Mouse (Mus musculus): ENCODE data around the gene Col19a1. TPM values are rescaled to one million over a fixed set of nuclear protein-coding genes. Genes with fewer than 3 reads are reported as not detected.

The Col19a1 gene
- total and polyA plus RNA-seq, 2 experiments = not detected

GRCm38 (mm10) chr1:24226941-24227711 is 360.1 kb downstream of the Col19a1 start:
- Histone ChIP-seq H3K4me1 (ENCODE audit: control insufficient read depth, insufficient read depth, low read length) (no peaks in the 10 kb centered on the region), H3K79me2 (ENCODE audit: control insufficient read depth, insufficient read depth, low read length) (no peaks in the 10 kb centered on the region), H3K27ac (replicated peaks; ENCODE audit: insufficient read depth, low read depth, low read length) (no peak overlapping the region), H3K27me3 (ENCODE audit: control insufficient read depth, insufficient read depth, low read length) (no peaks in the 10 kb centered on the region; the same call in 1 of the 2 replicates), H3K36me3 (ENCODE audit: control insufficient read depth, insufficient read depth, low read length) (no peaks in the 10 kb centered on the region), H3K4me3 (ENCODE audit: insufficient read depth, low read depth, low read length) (no peak overlapping the region), H3K9ac (ENCODE audit: low read depth, low read length) (no peak overlapping the region)
- peak; percentile 24 for DNase-seq (ENCODE audit: extremely low read depth, low read depth, low spot score)
- TF ChIP-seq CTCF (IDR thresholded peaks at IDR 0.05; ENCODE audit: low read depth, low read length) (no peak), POLR2A (IDR thresholded peaks at IDR 0.05; ENCODE audit: extremely low read depth, insufficient read depth, low read length) (no peak)
- 67% methylated on average over 6 of the region's 6 CpGs for WGBS

- no peak overlapping the region for H3K9ac ChIP-seq (ENCODE audit: low read depth, low read length)
- H3K36me3 ChIP-seq (ENCODE audit: control insufficient read depth, insufficient read depth, low read length) = no peaks in the 10 kb centered on the region
- DNase-seq (ENCODE audit: extremely low read depth, low read depth, low spot score) = no peak
- 78% methylated on average over 4 of the region's 4 CpGs for WGBS
- no peaks in the 10 kb centered on the region for H3K79me2 ChIP-seq (ENCODE audit: control insufficient read depth, insufficient read depth, low read length)
- H3K4me1 ChIP-seq (ENCODE audit: control insufficient read depth, insufficient read depth, low read length) = no peaks in the 10 kb centered on the region
- no peaks in the 10 kb centered on the region; the same call in 1 of the 2 replicates for H3K27me3 ChIP-seq (ENCODE audit: control insufficient read depth, insufficient read depth, low read length)
- TF ChIP-seq POLR2A (IDR thresholded peaks at IDR 0.05; ENCODE audit: extremely low read depth, insufficient read depth, low read length) (no peak), CTCF (IDR thresholded peaks at IDR 0.05; ENCODE audit: low read depth, low read length) (no peak)
- no peak overlapping the region for H3K27ac ChIP-seq (replicated peaks; ENCODE audit: insufficient read depth, low read depth, low read length)
- no peak overlapping the region for H3K4me3 ChIP-seq (ENCODE audit: insufficient read depth, low read depth, low read length)
Measured at GRCm38 (mm10) chr1:24225825-24226526, 361.3 kb downstream of the Col19a1 start.

GRCm38 (mm10) chr1:24222981-24223612 is 364.2 kb downstream of the Col19a1 start:
- no peaks in the 10 kb centered on the region for H3K36me3 ChIP-seq (ENCODE audit: control insufficient read depth, insufficient read depth, low read length)
- 81% methylated on average over 8 of the region's 8 CpGs for WGBS
- no peak overlapping the region for H3K9ac ChIP-seq (ENCODE audit: low read depth, low read length)
- H3K79me2 ChIP-seq (ENCODE audit: control insufficient read depth, insufficient read depth, low read length) = no peaks in the 10 kb centered on the region
- no peak overlapping the region for H3K4me3 ChIP-seq (ENCODE audit: insufficient read depth, low read depth, low read length)
- TF ChIP-seq CTCF (IDR thresholded peaks at IDR 0.05; ENCODE audit: low read depth, low read length) (no peak), POLR2A (IDR thresholded peaks at IDR 0.05; ENCODE audit: extremely low read depth, insufficient read depth, low read length) (no peak)
- no peaks in the 10 kb centered on the region for H3K4me1 ChIP-seq (ENCODE audit: control insufficient read depth, insufficient read depth, low read length)
- no peaks in the 10 kb centered on the region; the same call in 1 of the 2 replicates for H3K27me3 ChIP-seq (ENCODE audit: control insufficient read depth, insufficient read depth, low read length)
- H3K27ac ChIP-seq (replicated peaks; ENCODE audit: insufficient read depth, low read depth, low read length) = no peak overlapping the region
- DNase-seq (ENCODE audit: extremely low read depth, low read depth, low spot score) = no peak

GRCm38 (mm10) chr1:24222231-24222630 is 365.0 kb downstream of the Col19a1 start:
- H3K27ac ChIP-seq (replicated peaks; ENCODE audit: insufficient read depth, low read depth, low read length) = no peak overlapping the region
- no peaks in the 10 kb centered on the region; the same call in 1 of the 2 replicates for H3K27me3 ChIP-seq (ENCODE audit: control insufficient read depth, insufficient read depth, low read length)
- no peak overlapping the region for H3K9ac ChIP-seq (ENCODE audit: low read depth, low read length)
- H3K4me3 ChIP-seq (ENCODE audit: insufficient read depth, low read depth, low read length) = no peak overlapping the region
- no peaks in the 10 kb centered on the region for H3K79me2 ChIP-seq (ENCODE audit: control insufficient read depth, insufficient read depth, low read length)
- no peak for DNase-seq (ENCODE audit: extremely low read depth, low read depth, low spot score)
- no peak for TF ChIP-seq POLR2A (IDR thresholded peaks at IDR 0.05; ENCODE audit: extremely low read depth, insufficient read depth, low read length)
- no peak for TF ChIP-seq CTCF (IDR thresholded peaks at IDR 0.05; ENCODE audit: low read depth, low read length)
- H3K4me1 ChIP-seq (ENCODE audit: control insufficient read depth, insufficient read depth, low read length) = no peaks in the 10 kb centered on the region
- WGBS = 81% methylated on average over 2 of the region's 2 CpGs
- H3K36me3 ChIP-seq (ENCODE audit: control insufficient read depth, insufficient read depth, low read length) = no peaks in the 10 kb centered on the region

GRCm38 (mm10) chr1:24219041-24219440 is 368.2 kb downstream of the Col19a1 start:
- Histone ChIP-seq H3K79me2 (ENCODE audit: control insufficient read depth, insufficient read depth, low read length) (no peaks in the 10 kb centered on the region), H3K4me1 (ENCODE audit: control insufficient read depth, insufficient read depth, low read length) (no peaks in the 10 kb centered on the region), H3K9ac (ENCODE audit: low read depth, low read length) (no peak overlapping the region), H3K36me3 (ENCODE audit: control insufficient read depth, insufficient read depth, low read length) (no peaks in the 10 kb centered on the region), H3K27ac (replicated peaks; ENCODE audit: insufficient read depth, low read depth, low read length) (no peak overlapping the region), H3K4me3 (ENCODE audit: insufficient read depth, low read depth, low read length) (no peak overlapping the region), H3K27me3 (ENCODE audit: control insufficient read depth, insufficient read depth, low read length) (no peaks in the 10 kb centered on the region; the same call in 1 of the 2 replicates)
- 78% methylated on average over 6 of the region's 6 CpGs for WGBS
- no peak for DNase-seq (ENCODE audit: extremely low read depth, low read depth, low spot score)
- TF ChIP-seq CTCF (IDR thresholded peaks at IDR 0.05; ENCODE audit: low read depth, low read length) (no peak), POLR2A (IDR thresholded peaks at IDR 0.05; ENCODE audit: extremely low read depth, insufficient read depth, low read length) (no peak)

Other genes starting within 250 kb of the Col19a1 start
- 70.9 and 75.6 TPM in 2 replicates for gene Lmbrd1, start 91.2 kb upstream of the Col19a1 start, total RNA-seq (2014; rRNA removed)
- gene Lmbrd1, start 91.2 kb upstream of the Col19a1 start, polyA plus RNA-seq (2012; rRNA removed) = 29.6 and 29.7 TPM in 2 replicates